Comparison of ENCODE assay signal across 31 mouse cellular contexts in the genomic region with DNA sequence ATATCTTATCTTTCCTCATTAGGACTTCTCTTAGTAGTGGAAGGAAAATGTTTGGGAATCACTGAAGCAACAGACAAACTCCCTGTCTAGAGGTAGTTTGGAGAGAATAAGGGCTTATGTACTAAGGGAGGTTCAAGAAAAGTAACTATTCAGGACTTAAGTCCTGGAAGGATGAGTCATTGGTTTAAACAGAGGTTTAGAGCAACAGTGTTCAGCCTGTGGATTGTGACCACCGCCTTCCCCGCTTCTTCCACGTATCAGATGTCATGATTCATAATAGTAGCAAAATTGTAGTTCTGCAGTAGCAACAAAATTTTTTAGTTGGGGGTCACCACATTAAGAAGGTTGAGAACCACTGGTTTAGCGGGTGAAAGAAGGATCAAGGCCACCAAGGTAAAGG. TPM values are rescaled to one million over a fixed set of nuclear protein-coding genes. Genes with fewer than 3 reads are reported as not detected.
"Had no signal": no experiment of that assay in that cellular context is flagged by ENCODE, and none has a peak within 500 bp of the region (broad histone marks: within the 10 kb centered on the region; RNA-seq: fewer than 3 reads in every experiment).

No protein-coding gene starts in this region.

- H3K4me2 ChIP-seq: heart, embryonic 12.5 days; hindbrain, embryonic 12.5 days; hindbrain, embryonic 14.5 days; kidney, embryonic 15.5 days; limb, embryonic 12.5 days; liver, embryonic 11.5 days; liver, embryonic 13.5 days had no signal

- H3K4me3 ChIP-seq: heart, embryonic 10.5 days; heart, embryonic 12.5 days; hindbrain, embryonic 10.5 days; hindbrain, embryonic 12.5 days; kidney, embryonic 15.5 days; left cerebral cortex, adult 2 months; limb, embryonic 10.5 days; limb, embryonic 12.5 days; liver, embryonic 13.5 days had no signal

- H3K27me3 ChIP-seq: heart, embryonic 12.5 days; hindbrain, embryonic 12.5 days; kidney, embryonic 15.5 days; limb, embryonic 12.5 days; liver, embryonic 13.5 days had no signal

- H3K9ac ChIP-seq: heart, embryonic 12.5 days; hindbrain, embryonic 12.5 days; hindbrain, embryonic 14.5 days; kidney, embryonic 15.5 days; limb, embryonic 12.5 days; liver, embryonic 13.5 days had no signal

- DNase-seq: gastrocnemius, postnatal 14 days; gastrocnemius, postnatal 36 days; heart, adult 18-20 months; heart, postnatal 10 days; heart, postnatal 4 days; kidney, adult 11 months; kidney, adult 2 months; kidney, adult 9 months; kidney, postnatal 14 days; kidney, postnatal 36 days; layer of hippocampus, adult 9-11 months; liver; liver, embryonic 13.5 days had no signal

- ATAC-seq: hindbrain, postnatal 0 days; intestine, embryonic 16.5 days had no signal

- H3K4me1 ChIP-seq: heart, embryonic 10.5 days; heart, embryonic 12.5 days; hindbrain, embryonic 10.5 days; hindbrain, embryonic 12.5 days; kidney, embryonic 15.5 days; limb, embryonic 10.5 days; limb, embryonic 12.5 days had no signal

- H3K9me3 ChIP-seq: heart, embryonic 10.5 days; heart, embryonic 12.5 days; hindbrain, embryonic 10.5 days; hindbrain, embryonic 12.5 days; kidney, embryonic 15.5 days; limb, embryonic 10.5 days; limb, embryonic 12.5 days; liver, embryonic 13.5 days had no signal

- H3K27ac ChIP-seq: heart, embryonic 10.5 days; hindbrain, embryonic 10.5 days; hindbrain, embryonic 12.5 days; hindbrain, embryonic 14.5 days; hindbrain, postnatal 0 days; kidney, embryonic 15.5 days; kidney, postnatal 0 days; left cerebral cortex, adult 2 months; limb, embryonic 10.5 days; limb, embryonic 12.5 days; liver, embryonic 13.5 days had no signal

RNA-seq across cellular contexts. Expression of a gene that starts 49.7 kb away (rescaled TPM):
- total RNA-seq: granulocyte monocyte progenitor cell, adult 5-6 weeks; heart, postnatal 4 days; hindbrain, postnatal 0 days; left cerebral cortex, adult 2 months; left cerebral cortex, postnatal 36 days had no signal
- polyA plus RNA-seq: heart, embryonic 10.5 days; heart, embryonic 14.5 days; heart, embryonic 16.5 days; hindbrain, embryonic 10.5 days; intestine, embryonic 14.5 days; intestine, embryonic 16.5 days; kidney, postnatal 0 days; limb, embryonic 10.5 days; limb, embryonic 12.5 days; liver, embryonic 11.5 days; liver, embryonic 13.5 days had no signal
